Mouse (Mus musculus) c-Kit-negative CD71-positive TER-119-positive erythroid progenitor cells, embryonic 14.5 days (primary cell): Measurements from ENCODE around the gene Grin3b.
"Not testable (repeated sequence)": the region's sequence is repeated elsewhere in the genome, so short reads cannot be mapped to it uniquely, and the experiment has no call there.

Source experiments
- DNase-seq: peaks from one replicate; pipeline ENCODE4 v3.0.0-alpha.2; 2013; ENCODE audit warnings: low read depth, low spot score

Gene Grin3b

DNA sequence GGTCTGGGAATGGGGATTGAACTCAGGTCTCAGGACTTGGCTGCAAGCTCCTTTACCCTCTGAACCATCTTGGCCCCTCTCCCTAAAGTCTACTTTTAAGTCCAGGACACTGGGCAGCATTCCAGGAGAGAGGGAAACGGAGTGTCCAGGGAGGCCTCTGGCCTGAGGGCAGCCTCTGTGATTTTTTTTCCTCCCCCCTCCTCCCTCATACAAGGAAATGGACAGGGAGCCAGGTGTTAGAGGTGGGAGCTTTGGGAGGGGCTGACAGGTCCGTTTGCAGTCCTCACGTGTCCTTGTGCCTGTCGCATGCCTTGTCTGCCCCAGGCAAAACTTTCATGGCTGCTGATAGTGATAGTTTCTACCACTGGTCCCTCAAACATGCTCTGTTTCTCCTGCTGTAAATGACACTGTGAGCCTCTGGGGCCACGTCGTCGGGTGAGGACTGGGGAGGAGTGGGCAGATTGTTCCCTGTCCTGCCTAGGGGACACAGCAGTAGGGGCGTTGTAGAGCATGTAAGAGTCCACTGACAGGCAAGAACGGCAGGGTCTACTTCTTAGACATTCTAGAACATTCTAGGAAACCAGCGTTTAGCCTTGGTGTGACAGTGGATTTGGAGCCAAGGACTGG lies 34.1 kb upstream of the Grin3b start:
- DNase-seq: no peak

DNA sequence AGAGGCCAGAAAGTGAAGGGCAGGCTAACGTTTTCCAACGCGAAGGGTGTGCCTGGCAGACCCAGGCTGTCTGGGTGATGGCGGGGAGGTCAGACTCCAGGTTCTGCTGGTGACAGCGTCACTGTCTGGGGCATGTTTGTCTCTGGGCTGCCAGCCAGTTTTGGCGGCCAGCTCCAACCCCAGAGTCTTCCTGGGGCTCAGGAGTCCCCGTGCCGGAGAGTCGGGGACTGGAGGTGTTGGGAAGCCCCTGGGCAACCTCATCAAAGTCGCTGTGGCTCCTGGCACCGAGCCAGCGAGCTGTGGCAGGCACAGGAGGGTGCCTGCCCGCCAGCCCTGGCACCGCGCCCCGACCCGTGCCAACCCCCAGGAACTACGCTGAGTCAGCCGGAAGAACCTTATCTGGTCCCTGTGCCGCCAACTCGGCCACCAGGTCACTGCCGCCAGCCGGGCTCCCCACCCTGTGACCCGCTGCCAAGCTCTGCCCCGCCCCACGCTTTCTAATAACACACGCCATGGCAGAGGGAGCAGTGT lies 33.5 kb upstream of the Grin3b start:
- DNase-seq: no peak

DNA sequence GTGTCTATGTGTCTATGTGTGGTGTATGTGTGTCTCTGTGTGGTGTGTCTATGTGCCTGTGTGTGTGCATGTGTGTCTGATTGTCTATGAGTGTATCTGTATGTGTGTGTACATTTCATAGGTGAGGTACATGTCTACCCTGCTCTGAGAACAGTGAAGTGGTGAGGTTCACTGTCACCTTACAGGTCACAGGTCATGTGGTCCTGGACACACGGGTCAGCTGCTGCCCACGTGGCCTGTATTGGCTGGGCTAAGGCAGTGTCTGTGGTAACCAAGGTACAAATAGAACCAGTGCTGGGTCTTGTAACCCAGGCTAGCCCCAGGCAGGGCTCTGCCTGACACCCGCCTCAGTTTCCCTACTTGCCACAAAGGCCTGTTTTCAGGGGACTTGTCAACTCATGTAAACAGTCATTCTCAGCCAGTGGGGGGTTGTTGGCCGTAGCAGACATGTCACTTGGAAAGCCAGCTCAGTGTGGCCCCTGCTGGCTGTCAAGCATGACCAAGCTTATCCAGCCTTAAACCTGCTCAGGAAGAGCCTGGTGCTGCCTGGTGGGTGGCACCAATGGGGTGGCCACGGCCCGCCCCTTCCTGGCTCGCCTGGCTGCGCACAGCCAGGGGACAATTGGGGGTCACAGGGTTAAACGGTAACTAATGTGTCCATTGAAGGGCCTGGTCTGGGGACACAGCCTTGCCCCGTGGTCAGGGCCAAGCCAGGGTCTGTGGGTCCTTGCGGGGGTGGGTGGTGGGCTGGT lies 32.6 kb upstream of the Grin3b start:
- no peak for DNase-seq

DNA sequence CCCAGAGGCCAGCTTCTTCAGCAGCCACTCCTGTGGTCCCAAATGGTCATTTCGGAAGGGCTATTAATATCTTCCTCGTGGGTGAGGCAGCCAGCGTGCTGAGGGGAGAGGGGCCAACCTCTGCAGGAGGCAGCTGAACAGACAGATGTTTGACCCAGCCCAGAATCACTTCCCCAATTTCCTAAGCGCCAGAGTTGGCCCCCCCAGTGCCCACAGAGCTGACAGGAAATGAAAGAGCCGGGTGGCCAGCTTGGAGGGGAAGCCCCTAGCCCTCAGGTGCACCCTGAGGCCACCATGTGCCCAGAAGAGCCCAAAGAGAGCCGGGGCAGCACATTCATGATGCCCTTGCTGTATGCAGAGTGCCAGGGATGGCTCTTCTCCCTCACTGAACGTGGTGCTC lies 29.8 kb upstream of the Grin3b start:
- DNase-seq: no peak

DNA sequence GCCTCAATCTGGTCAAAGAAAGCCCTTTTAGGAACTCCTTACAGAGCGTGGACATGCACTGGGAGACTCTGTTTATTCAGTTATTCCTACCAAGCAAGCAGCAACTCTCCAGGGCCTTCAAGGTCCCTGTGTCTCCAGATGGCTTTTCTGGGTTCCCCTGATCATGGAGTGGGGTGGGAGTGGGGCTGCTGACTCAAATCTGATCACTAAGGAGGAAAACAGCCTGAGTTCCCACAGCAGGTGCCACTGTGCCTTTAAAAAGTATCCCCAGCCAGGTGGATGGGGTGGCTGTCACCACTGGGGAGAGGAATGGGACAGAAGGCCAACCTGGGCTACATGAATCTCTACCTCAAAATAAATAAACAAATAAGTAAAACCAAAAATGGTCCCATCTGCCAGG lies 27.5 kb upstream of the Grin3b start:
- DNase-seq: no peak

DNA sequence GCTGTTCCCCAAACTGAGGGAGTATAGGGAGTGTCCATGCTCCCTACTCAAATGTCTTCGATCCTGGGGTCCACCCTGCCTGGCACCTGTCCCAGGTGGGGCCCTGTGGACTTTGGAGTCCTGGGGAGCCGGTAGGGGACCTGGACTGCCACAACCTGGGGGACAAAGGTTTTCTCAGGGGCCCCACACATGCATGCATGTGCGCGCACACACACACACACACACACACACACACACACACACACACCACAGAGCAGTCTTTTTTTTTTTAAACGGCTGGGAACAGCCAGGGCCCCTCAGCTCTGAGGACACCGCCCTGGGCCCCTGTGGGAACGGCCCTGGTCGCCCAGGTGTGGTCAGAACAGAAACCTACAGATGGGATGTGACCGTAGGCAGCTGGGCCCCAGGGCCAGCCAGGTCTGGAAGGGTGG lies 27.0 kb upstream of the Grin3b start:
- DNase-seq: no peak

DNA sequence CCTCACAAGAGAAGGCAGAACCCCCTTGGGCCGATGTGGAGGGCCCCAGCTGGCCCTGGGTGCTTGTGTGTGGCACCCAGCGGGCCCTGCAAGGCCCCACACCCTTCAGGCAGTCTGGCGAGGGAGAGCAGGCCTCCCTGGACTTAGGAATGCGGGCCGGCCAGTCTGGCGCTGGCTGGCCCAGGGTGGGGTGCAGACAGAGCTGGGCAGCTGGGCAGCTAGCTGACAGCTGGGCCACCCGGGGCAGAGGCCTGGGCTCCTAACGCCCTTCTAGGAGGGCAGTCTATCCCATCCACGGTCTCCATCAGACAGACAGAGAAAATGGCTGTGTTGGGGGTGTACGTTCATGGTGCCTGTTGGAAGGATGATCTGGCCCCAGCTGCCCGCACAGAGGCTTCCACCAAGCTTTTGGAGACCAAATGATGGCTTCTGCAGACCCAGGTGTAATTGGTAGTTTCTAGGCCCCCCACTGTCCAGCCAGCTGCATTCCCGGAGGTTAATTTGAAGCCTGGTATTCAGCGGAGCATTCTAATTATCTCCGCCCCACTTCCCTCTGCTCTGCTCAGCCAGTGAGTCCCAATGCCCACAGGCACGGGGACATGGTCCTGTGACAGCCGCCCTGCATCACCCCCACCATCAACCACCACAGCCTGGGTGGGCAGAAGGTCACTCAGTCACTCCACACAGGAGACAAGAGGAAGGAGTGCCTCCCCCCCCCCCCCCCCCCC lies 24.8 kb upstream of the Grin3b start:
- DNase-seq: no peak

DNA sequence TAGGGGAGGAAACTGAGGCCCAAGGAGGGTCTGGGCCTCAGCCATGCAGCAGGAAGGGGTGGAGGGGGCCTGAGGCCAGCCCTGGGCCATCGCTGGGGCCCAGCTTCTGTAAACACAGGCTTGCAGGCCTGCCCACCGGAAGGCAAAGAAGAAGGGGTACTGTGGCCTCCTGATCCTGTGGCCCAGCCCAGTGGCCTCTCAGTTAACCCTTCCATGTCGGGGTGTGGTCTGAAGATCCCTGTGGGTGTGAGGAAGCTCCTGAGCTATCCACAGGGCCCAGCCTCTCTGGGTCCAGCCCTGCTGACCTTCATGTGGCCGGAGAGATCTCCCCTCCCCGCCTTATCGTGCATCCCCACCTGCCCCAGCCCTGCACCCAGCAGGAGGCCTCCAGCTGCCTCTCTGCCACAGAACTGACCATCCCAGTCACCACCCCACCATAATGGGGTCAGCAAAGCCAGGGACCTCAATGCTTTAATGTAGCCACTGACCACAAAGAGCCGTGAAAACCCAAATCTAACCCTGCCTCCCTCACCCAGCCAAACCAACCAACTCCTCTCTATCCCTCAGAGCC lies 23.7 kb upstream of the Grin3b start:
- DNase-seq: no peak

DNA sequence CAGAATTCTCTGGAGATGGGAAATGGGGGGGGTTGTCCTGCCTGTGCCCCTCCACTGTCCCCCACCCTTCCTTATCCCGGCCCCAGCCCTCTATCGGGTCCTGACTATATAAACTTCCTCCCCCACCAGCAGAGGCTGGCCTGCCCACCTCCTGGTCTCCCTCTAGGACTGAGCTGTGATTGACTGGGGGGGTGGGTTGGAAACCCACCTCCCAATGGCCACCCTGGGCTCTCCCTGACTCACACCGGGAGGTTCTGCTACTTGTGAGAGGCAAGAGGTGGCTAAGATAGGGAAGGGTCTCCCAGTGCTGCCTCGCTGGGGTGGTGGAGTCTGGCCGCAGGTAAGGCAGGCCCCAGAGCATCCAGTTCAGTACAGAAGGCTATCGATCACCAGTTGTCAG lies 23.0 kb upstream of the Grin3b start:
- no peak for DNase-seq

DNA sequence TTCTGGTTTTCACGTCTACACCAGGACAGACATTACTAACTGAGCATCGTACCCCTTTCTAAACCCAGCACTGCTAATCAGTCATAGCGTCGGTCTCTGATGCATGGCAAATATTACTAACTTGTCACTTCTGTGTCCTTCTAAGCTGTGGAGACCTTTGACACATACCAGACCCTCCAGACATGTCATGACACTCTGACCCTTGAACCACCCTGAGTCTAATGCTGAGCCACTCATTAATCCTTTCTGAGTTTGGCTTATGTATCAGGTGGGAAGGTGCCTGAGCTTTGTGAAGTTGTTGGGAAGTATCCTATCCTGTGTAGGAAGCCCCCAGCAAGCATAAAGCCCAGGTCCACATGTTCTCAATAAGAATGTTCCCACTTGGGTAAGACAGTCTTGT lies 20.6 kb upstream of the Grin3b start:
- DNase-seq: no peak

DNA sequence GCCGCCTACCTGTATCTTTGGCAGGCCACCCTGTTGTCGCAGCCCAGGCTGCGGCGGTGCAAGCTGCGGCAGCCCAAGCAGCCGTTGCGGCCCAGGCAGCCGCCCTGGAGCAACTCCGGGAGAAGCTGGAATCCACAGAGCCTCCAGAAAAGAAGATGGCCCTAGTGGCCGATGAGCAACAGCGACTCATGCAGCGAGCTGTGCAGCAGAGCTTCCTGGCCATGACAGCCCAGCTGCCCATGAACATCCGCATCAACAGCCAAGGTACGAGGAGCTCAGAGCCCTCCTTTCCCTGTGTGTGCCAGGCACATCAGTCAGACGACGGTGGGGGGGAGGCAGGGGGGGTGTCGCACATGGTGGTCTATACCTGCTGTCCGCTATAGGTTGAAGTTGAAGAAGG lies 19.9 kb upstream of the Grin3b start:
- DNase-seq: no peak

DNA sequence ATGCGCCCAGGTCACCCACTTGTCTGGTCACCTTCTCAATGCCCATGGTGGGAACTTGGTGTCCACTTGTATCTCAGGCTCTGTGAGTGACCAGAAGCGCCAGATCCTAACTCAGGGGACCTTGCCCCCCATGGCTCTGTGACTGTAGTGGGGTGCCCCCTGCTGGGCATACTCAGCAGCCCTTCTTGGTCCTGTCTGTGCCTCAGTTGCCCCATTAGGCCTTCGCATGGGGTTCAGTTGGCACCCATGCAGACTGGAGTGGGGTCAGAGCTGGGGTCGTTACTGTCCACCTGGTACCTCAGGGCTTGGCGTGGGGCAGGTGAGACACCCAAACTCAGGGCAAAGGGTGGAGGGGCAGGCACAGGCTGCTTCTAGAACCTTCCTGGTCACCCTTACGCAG lies 16.6 kb upstream of the Grin3b start:
- no peak for DNase-seq

DNA sequence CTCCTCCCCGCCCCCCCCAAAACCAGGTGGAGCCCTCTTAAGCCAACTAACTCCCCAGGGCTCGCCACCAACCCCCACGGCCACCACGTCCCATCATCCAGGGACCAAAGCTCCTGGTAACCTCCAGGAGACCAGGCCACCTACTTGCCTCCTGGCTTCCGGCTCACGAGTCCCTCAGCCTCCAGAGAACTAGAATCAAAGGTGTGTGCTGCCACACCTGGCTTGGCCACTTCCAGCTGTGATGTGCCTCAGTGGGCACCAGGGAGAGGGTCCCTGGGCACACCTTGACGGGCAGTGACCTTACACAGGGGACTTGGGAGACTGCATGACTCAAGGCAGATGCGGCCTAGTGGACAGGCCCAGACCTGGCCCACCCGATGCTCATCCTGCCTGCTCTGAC lies 14.8 kb upstream of the Grin3b start:
- no peak for DNase-seq

DNA sequence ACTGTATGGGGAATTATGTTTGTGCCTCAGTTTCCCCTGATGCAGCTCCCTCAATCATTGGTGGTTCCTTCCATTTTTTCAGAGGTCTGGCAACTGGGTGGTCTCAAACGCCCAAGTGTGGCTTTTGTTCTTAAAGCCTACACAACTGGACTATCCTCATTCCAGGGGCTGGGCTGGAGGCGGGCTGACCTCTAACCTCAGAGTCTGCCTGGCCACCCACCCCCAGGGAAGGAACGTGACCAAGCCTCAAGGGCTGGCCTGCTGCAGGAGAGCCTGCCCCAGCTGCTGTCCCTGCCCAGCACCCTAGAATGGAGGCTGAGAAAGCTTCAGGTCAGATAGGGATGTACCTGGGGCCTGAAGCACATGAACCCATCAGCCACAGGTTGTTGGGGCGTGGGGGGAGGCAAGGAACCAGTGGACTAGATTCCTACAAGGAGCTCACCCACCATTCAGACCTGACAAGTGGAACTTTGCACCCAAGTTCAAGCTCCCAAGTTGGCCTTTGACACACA lies 13.8 kb upstream of the Grin3b start:
- DNase-seq: no peak

DNA sequence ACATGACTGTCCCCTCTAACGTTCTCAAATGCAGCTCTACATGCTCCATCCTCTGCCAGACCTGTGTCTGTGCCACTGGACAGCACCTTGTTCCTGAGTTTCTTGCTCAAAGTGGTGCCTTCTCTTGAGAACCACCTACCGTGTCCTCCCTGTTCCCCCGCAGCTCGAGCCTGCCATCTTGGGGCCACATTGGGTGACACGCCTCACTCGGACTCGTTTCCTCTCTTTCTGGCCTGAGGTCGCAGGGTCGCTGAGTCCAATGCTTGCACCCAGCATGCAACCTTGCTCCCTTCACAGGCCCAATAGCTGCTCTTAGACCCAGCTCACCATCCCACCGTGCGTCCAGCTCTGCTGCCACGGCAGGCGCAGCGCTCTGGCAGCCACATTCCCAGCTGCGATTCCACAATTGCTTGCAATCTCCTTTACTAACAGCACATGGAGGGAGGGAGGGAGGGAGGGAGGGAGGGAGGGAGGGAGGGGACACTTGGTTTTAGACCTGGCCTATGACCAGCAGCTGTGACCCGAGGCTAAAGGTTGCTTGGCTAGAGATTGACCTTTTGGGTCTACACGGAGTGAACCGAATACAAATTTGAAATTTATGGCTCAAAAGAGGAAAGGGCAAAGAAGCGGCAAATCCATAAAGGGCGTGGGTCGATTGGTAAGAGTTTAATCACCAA lies 12.2 kb upstream of the Grin3b start:
- no peak for DNase-seq

DNA sequence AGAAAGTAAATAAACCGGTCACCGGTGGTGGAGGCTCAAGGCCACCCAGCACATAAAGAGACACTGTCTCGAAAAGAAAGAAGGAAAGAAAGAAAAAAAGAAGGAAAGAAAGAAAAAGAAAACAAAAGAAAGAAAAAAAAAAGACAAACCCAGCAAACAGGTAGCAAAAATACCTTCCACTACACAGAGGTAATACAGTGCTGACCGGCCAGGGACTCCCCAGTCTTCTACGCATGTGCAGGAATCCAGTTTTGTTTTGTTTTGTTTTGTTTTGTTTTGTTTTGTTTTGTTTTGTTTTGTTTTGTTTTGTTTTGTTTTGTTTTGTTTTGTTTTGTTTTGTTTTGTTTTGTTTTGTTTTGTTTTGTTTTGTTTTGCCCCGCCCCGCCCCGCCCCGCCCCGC lies 11.1 kb upstream of the Grin3b start:
- DNase-seq: not testable (repeated sequence)

DNA sequence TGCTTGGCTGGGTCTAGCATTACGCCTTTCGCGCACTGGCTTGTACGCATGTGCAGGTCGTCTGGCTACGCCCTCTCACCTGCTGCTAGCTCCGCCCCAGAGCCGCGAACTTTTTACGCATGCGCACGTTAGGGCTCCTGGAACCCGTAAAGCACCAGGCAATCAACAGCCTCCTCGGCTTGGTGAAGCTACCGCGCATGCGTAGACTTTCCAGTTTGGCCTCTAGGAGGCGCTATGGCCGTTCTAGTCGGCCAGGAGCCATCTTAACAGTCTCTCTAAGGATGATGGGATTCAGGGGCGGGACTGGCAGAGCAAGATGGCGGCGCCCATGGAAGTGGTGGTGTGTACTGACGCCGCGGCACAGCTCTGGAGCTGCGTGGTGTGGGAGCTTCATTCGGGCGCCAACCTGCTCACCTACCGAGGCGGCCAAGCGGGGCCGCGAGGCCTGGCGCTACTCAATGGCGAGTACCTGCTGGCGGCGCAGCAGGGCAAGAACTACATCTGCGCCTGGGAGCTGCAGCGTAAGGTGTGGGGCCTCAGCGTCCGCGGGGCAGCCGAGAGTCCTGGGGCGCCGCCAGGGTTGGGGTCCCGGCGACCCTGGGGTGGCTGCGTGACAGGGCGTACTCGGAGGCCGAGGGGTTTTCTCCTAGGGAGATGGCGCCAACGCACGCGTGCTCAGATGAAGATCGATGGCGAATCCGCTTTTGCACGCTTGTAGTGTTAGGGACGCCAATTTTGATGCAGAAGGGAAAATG lies 10.5 kb upstream of the Grin3b start, which contains the start of gene Wdr18:
Gene Wdr18 (plus strand): TSS at position 306 of the 755 bp plus-strand sequence.
- peak; percentile 100 for DNase-seq

DNA sequence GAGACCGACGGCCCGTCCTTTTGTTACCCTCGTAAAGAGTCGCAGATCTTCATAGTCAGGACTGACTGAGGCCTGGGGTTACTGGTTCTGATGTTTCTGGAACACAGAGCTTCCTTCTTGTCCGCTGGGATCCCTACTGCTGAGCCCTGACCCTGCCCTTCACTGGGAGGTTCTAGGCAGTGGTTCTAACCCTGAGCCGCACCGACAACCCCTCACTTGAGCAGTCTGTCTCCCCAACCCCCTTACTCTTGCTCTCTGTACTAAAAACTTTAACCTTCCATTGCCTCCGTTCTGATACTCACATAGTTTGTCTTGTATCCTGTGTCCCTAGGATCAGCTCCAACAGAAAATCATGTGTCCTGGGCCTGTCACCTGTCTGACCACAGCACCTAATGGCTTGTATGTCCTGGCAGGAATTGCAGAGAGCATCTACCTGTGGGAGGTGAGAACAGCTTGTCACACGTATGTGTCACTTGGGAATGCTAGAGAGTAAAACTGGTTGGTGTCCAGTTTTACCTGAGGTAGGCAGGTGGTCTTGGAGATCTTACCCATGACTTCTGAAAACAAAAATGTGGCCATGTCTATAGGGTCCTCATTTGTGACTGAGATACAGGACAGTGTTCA lies 9.7 kb upstream of the Grin3b start:
- DNase-seq: no peak

DNA sequence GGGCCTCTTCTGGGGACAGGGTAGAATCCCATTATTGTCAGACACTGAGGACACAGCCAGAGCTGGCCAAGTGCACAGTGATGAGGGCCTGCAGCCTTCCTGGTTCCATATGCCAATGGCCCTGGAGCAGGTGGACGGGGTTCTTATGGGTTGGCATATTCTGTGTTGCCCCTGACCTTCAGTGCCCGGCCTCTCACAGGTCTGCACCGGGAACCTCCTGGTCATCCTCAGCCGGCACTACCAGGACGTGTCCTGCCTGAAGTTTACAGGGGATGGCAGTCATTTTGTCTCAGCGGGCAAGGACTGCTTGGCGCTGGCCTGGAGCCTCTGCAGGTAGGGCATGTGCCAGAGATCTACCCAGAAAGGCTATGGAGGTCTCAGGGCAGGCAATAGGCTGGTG lies 5.8 kb upstream of the Grin3b start:
- DNase-seq: no peak

DNA sequence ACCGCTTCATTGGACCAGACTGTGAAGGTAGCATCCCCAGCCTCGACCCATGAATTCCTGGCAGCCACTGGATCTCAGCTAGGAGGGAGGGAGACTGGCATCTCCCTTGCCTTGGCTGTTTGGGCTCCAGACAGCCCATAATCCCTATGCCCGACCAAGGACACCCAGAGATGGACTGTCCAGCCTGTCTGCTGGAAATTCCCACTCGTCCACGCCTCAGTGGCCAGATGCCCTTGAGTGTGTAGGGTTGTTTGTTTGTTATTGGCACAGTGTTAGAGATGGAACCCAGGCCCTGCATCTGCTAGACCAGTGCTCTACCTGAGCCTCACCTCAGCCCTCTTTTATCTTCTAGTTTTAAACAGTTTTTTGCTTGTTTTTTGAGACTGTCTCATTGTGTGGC lies 5.2 kb upstream of the Grin3b start:
- DNase-seq: no peak
